Mouse (Mus musculus) ovary, adult 10 weeks (tissue): ENCODE data around the gene Trim30a. TPM values are rescaled to one million over a fixed set of nuclear protein-coding genes. Genes with fewer than 3 reads are reported as not detected.

ENCODE experiments used
- polyA plus RNA-seq: library from polyadenylated mRNA; stranded (reverse); fragments of 350-450 nt; fragmentation: Illumina TruSeq; extraction: RNeasy Lipid Tissue Mini Kit (QIAGEN cat#74804); gene quantifications from one replicate; pipeline ENCODE4 v1.2.3, GENCODE M21; 2014

Gene Trim30a
- 28.2 TPM for polyA plus RNA-seq

GRCm38 (mm10) chr7:104465065-104465744 lies at the start of gene Trim30a:
Trim30a (minus strand) TSS chr7:104465193.

GRCm38 (mm10) chr7:104507421-104508065 lies 42.5 kb upstream of the Trim30a start, which contains the start of gene Trim30d:
Trim30d (minus strand) TSS chr7:104507849.

DNA sequence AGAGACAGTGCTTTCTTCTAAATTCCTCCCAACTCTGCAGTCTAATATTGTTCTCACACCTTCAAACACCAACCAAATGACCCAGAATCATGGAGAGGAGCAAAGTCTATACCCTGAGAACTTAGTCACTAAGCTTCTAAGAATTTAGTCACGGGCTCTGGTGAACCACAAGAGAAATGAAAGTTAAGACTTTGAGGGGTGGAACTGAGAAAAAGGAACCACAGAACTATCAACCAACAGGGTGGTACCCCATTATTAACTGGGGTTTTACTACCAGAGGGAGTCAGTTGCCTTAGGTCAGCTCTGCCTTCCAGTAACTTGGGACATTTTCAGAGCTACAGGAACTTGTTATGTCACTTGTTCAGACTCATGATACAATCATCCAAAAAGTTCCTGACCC lies 64.3 kb downstream of the Trim30a start, which contains the start of gene Trim30c:
Gene Trim30c, minus strand, starts transcription at position 140 of the 400 bp plus-strand sequence.

DNA sequence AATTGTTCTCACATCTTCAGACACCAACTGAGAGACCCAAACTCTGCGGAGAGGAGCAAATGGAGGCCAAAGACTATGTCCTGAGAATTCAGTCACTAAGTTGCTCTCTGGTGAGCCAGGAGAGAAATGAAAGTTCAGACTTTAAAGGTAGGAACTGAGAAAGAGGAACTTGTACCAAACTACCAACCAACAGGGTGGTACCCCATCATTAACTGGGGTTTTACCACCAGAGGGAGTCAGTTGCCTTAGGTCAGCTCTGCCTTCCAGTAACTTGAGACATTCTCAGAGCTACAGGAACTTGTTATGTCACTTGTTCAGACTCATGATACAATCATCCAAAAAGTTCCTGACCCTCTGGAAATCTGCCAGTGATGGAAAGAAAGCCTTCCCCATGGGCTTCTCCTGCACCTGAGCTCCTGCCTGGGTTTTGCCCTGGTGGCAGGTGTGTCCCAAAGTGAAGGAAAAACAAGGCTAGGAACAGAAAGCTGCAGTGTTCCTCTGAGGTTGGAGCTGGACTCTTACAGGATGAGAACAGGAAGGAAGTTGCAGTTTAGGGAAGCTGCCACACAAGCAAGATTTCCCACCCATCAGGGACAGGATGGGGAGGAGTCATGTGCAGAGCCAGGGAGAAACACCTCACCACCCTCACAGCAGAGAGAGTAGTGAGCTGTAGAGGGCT lies 95.1 kb downstream of the Trim30a start, which contains the start of gene Trim30b:
Gene Trim30b, minus strand, starts transcription at position 149 of the 679 bp plus-strand sequence.

Other genes with a start within 250 kb of the Trim30a start
- gene Trim6, start 246.4 kb downstream of the Trim30a start, polyA plus RNA-seq, result 1.5 TPM
- gene Trim34a, start 220.7 kb downstream of the Trim30a start, polyA plus RNA-seq, result 18.0 TPM
- gene Trim5, start 177.1 kb downstream of the Trim30a start, polyA plus RNA-seq, result 3.0 TPM
- 26.0 TPM for gene Trim12a, start 149.7 kb downstream of the Trim30a start, polyA plus RNA-seq
- not detected for gene Trim34b, start 135.7 kb downstream of the Trim30a start, polyA plus RNA-seq
- 27.0 TPM for gene Trim12c, start 111.8 kb downstream of the Trim30a start, polyA plus RNA-seq
- gene Trim30b, start 95.3 kb downstream of the Trim30a start, polyA plus RNA-seq, result 0.23 TPM
- gene Trim30c, start 64.4 kb downstream of the Trim30a start, polyA plus RNA-seq, result 0.46 TPM
- 24.0 TPM for gene Trim30d, start 42.7 kb upstream of the Trim30a start, polyA plus RNA-seq
- not detected for gene Olfr651, start 84.9 kb upstream of the Trim30a start, polyA plus RNA-seq
- gene Olfr652, start 95.7 kb upstream of the Trim30a start, polyA plus RNA-seq, result not detected
- not detected for gene Olfr653, start 112.1 kb upstream of the Trim30a start, polyA plus RNA-seq
- not detected for gene Olfr654, start 121.8 kb upstream of the Trim30a start, polyA plus RNA-seq
- gene Olfr655, start 136.6 kb upstream of the Trim30a start, polyA plus RNA-seq, result not detected
- gene Olfr656, start 148.8 kb upstream of the Trim30a start, polyA plus RNA-seq, result not detected
- gene Olfr657, start 159.6 kb upstream of the Trim30a start, polyA plus RNA-seq, result not detected
- not detected for gene Olfr658, start 182.1 kb upstream of the Trim30a start, polyA plus RNA-seq
- not detected for gene Olfr659, start 201.6 kb upstream of the Trim30a start, polyA plus RNA-seq
- gene Olfr661, start 221.3 kb upstream of the Trim30a start, polyA plus RNA-seq, result not detected